Mouse (Mus musculus): ENCODE measurements at regions not wholly inside any gene's neighbourhood (a gene's known extent, or its start where the extent isn't known, plus 50 kb on each side); places are given as distances from the start of the nearest gene placed in this dataset.

- no peak for TF ChIP-seq CTCF (IDR thresholded peaks at IDR 0.05; ENCODE audit: control insufficient read depth, insufficient read depth, insufficient replicate concordance, low read depth, low read length)
- no peak for TF ChIP-seq POLR2A (IDR thresholded peaks at IDR 0.05; ENCODE audit: control insufficient read depth, low read depth, low read length)
Measured at GRCm38 (mm10) chr4:34157818-34158511, 108.0 kb upstream of the Spaca1 start.

All from testis, adult 2 months (tissue).